Mouse (Mus musculus): ENCODE data around the gene Twsg1. TPM values are rescaled to one million over a fixed set of nuclear protein-coding genes. Genes with fewer than 3 reads are reported as not detected.
A peak's percentile ranks its signal among the peaks of the same experiment; 100 is the strongest.

The Twsg1 gene
- total RNA-seq, 4 experiments from 2014 or later: 26.0 to 33.7 (median 27.8) TPM

GRCm38 (mm10) chr17:65933741-65934140, 17.3 kb downstream of the Twsg1 start:
- no peak for DNase-seq (ENCODE audit: low spot score in 2 of 2)

- DNase-seq (ENCODE audit: low spot score in 2 of 2): no peak
Measured at GRCm38 (mm10) chr17:65931525-65931924, 19.5 kb downstream of the Twsg1 start.

GRCm38 (mm10) chr17:65930960-65931359, 20.1 kb downstream of the Twsg1 start:
- peak in 1 of 2 experiments; percentile 75 for DNase-seq (ENCODE audit: low spot score in 2 of 2)

- no peak for DNase-seq (ENCODE audit: low spot score in 2 of 2)
Measured at GRCm38 (mm10) chr17:65930158-65930826, 20.7 kb downstream of the Twsg1 start.

- DNase-seq (ENCODE audit: low spot score in 2 of 2): no peak
Measured at GRCm38 (mm10) chr17:65929319-65929978, 21.6 kb downstream of the Twsg1 start.

GRCm38 (mm10) chr17:65927077-65927476, 23.9 kb downstream of the Twsg1 start:
- no peak for DNase-seq (ENCODE audit: low spot score in 2 of 2)

- DNase-seq (ENCODE audit: low spot score in 2 of 2): no peak
Measured at GRCm38 (mm10) chr17:65924218-65924617, 26.8 kb downstream of the Twsg1 start.

GRCm38 (mm10) chr17:65921975-65922374, 29.1 kb downstream of the Twsg1 start:
- no peak for DNase-seq (ENCODE audit: low spot score in 2 of 2)

- no peak for DNase-seq (ENCODE audit: low spot score in 2 of 2)
Measured at GRCm38 (mm10) chr17:65919235-65919634, 31.8 kb downstream of the Twsg1 start.

- DNase-seq (ENCODE audit: low spot score in 2 of 2): peak; percentile 56 to 80
Measured at GRCm38 (mm10) chr17:65916135-65916668, 34.8 kb downstream of the Twsg1 start.

- no peak for DNase-seq (ENCODE audit: low spot score in 2 of 2)
Measured at GRCm38 (mm10) chr17:65914083-65914482, 36.9 kb downstream of the Twsg1 start.

GRCm38 (mm10) chr17:65912202-65912601, 38.8 kb downstream of the Twsg1 start:
- DNase-seq (ENCODE audit: low spot score in 2 of 2): no peak

GRCm38 (mm10) chr17:65911285-65912069, 39.5 kb downstream of the Twsg1 start:
- DNase-seq (ENCODE audit: low spot score in 2 of 2): no peak

- DNase-seq (ENCODE audit: low spot score in 2 of 2): no peak
Measured at GRCm38 (mm10) chr17:65908270-65908669, 42.8 kb downstream of the Twsg1 start.

- no peak for DNase-seq (ENCODE audit: low spot score in 2 of 2)
Measured at GRCm38 (mm10) chr17:65906895-65907401, 44.1 kb downstream of the Twsg1 start.

- DNase-seq (ENCODE audit: low spot score in 2 of 2): no peak
Measured at GRCm38 (mm10) chr17:65906313-65906894, 44.6 kb downstream of the Twsg1 start.

GRCm38 (mm10) chr17:65905241-65905640, 45.8 kb downstream of the Twsg1 start:
- no peak for DNase-seq (ENCODE audit: low spot score in 2 of 2)

- DNase-seq (ENCODE audit: low spot score in 2 of 2): peak in 1 of 2 experiments; percentile 53
Measured at GRCm38 (mm10) chr17:65903826-65904225, 47.2 kb downstream of the Twsg1 start.

GRCm38 (mm10) chr17:65903011-65903410, 48.0 kb downstream of the Twsg1 start:
- no peak for DNase-seq (ENCODE audit: low spot score in 2 of 2)

- DNase-seq (ENCODE audit: low spot score in 2 of 2): no peak
Measured at GRCm38 (mm10) chr17:65902281-65902680, 48.7 kb downstream of the Twsg1 start.

GRCm38 (mm10) chr17:65896016-65896415, 55.0 kb downstream of the Twsg1 start:
- DNase-seq (ENCODE audit: low spot score in 2 of 2): no peak
